Mouse (Mus musculus): ENCODE data around the gene Traip. TPM values are rescaled to one million over a fixed set of nuclear protein-coding genes. Genes with fewer than 3 reads are reported as not detected.
A peak's percentile ranks its signal among the peaks of the same experiment; 100 is the strongest.

Traip gene
- polyA plus RNA-seq, 1 experiment from 2014 or later: 32.3 TPM

- H3K4me2 ChIP-seq: no peak overlapping the region
- H3K9me3 ChIP-seq: no peaks in the 10 kb centered on the region
- 0 out of 2 replicates have a peak, but pooled peaks cover 4% of the 10 kb centered on the region for H3K27me3 ChIP-seq
- no peak overlapping the region for H3K27ac ChIP-seq
- no peak overlapping the region for H3K9ac ChIP-seq
- 46% methylated on average over 13 of the region's 13 CpGs for WGBS
- H3K4me1 ChIP-seq: peaks cover 9% of the 10 kb centered on the region
- H3K4me3 ChIP-seq (replicated peaks): no peak overlapping the region
- no peaks in the 10 kb centered on the region for H3K36me3 ChIP-seq (replicated peaks)
- ATAC-seq (ENCODE audit: low FRiP score): no peak
Measured at GRCm38 (mm10) chr9:107917895-107918608, 31.9 kb upstream of the Traip start.

- Histone ChIP-seq H3K9ac (no peak overlapping the region), H3K9me3 (no peaks in the 10 kb centered on the region), H3K27me3 (0 out of 2 replicates have a peak, but pooled peaks cover 4% of the 10 kb centered on the region), H3K36me3 (replicated peaks) (no peaks in the 10 kb centered on the region), H3K4me3 (replicated peaks) (no peak overlapping the region), H3K27ac (no peak overlapping the region), H3K4me1 (peaks cover 11% of the 10 kb centered on the region), H3K4me2 (no peak overlapping the region)
- no peak for ATAC-seq (ENCODE audit: low FRiP score)
- 89% methylated on average over 6 of the region's 6 CpGs for WGBS
Measured at GRCm38 (mm10) chr9:107918884-107919283, 31.1 kb upstream of the Traip start.

- H3K4me1 ChIP-seq: peaks cover 17% of the 10 kb centered on the region
- no peak overlapping the region for H3K9ac ChIP-seq
- no peaks in the 10 kb centered on the region for H3K9me3 ChIP-seq
- ATAC-seq (ENCODE audit: low FRiP score): no peak
- H3K27me3 ChIP-seq: 0 out of 2 replicates have a peak, but pooled peaks cover 3% of the 10 kb centered on the region
- no peak overlapping the region for H3K4me3 ChIP-seq (replicated peaks)
- H3K27ac ChIP-seq: no peak overlapping the region
- no peaks in the 10 kb centered on the region for H3K36me3 ChIP-seq (replicated peaks)
- no peak overlapping the region for H3K4me2 ChIP-seq
- 87% methylated on average over 5 of the region's 5 CpGs for WGBS
Measured at GRCm38 (mm10) chr9:107919441-107919840, 30.5 kb upstream of the Traip start.

- Histone ChIP-seq H3K4me2 (no peak overlapping the region), H3K27ac (no peak overlapping the region), H3K4me3 (replicated peaks) (no peak overlapping the region), H3K9me3 (no peaks in the 10 kb centered on the region), H3K27me3 (no peaks in the 10 kb centered on the region), H3K36me3 (replicated peaks) (no peaks in the 10 kb centered on the region), H3K9ac (no peak overlapping the region), H3K4me1 (peaks cover 24% of the 10 kb centered on the region)
- 33% methylated on average over 7 of the region's 7 CpGs for WGBS
- no peak for ATAC-seq (ENCODE audit: low FRiP score)
Measured at GRCm38 (mm10) chr9:107923021-107923420, 26.9 kb upstream of the Traip start.

GRCm38 (mm10) chr9:107923956-107924355 is 26.0 kb upstream of the Traip start:
- H3K27me3 ChIP-seq: no peaks in the 10 kb centered on the region
- H3K4me1 ChIP-seq: peaks cover 20% of the 10 kb centered on the region
- no peak overlapping the region for H3K27ac ChIP-seq
- H3K9me3 ChIP-seq: no peaks in the 10 kb centered on the region
- ATAC-seq (ENCODE audit: low FRiP score): no peak
- WGBS: 53% methylated on average over 6 of the region's 6 CpGs
- no peak overlapping the region for H3K9ac ChIP-seq
- no peak overlapping the region for H3K4me2 ChIP-seq
- H3K4me3 ChIP-seq (replicated peaks): no peak overlapping the region
- H3K36me3 ChIP-seq (replicated peaks): no peaks in the 10 kb centered on the region

- no peak overlapping the region for H3K27ac ChIP-seq
- peaks cover 20% of the 10 kb centered on the region for H3K4me1 ChIP-seq
- H3K9ac ChIP-seq: no peak overlapping the region
- 24% methylated on average over 3 of the region's 3 CpGs for WGBS
- H3K27me3 ChIP-seq: no peaks in the 10 kb centered on the region
- H3K9me3 ChIP-seq: no peaks in the 10 kb centered on the region
- H3K36me3 ChIP-seq (replicated peaks): no peaks in the 10 kb centered on the region
- no peak overlapping the region for H3K4me3 ChIP-seq (replicated peaks)
- no peak overlapping the region for H3K4me2 ChIP-seq
- no peak; the same call in 1 of the 2 replicates for ATAC-seq (ENCODE audit: low FRiP score)
Measured at GRCm38 (mm10) chr9:107925251-107925650, 24.7 kb upstream of the Traip start.

- no peak overlapping the region for H3K27ac ChIP-seq
- H3K27me3 ChIP-seq: no peaks in the 10 kb centered on the region
- no peak overlapping the region for H3K4me2 ChIP-seq
- H3K36me3 ChIP-seq (replicated peaks): no peaks in the 10 kb centered on the region
- no peak for ATAC-seq (ENCODE audit: low FRiP score)
- WGBS: 58% methylated on average over 9 of the region's 9 CpGs
- no peak overlapping the region for H3K4me3 ChIP-seq (replicated peaks)
- peaks cover 20% of the 10 kb centered on the region for H3K4me1 ChIP-seq
- no peak overlapping the region for H3K9ac ChIP-seq
- H3K9me3 ChIP-seq: no peaks in the 10 kb centered on the region
Measured at GRCm38 (mm10) chr9:107926920-107927420, 23.0 kb upstream of the Traip start.

- peaks cover 26% of the 10 kb centered on the region for H3K4me1 ChIP-seq
- H3K27me3 ChIP-seq: no peaks in the 10 kb centered on the region
- no peak overlapping the region for H3K27ac ChIP-seq
- H3K9ac ChIP-seq: no peak overlapping the region
- no peak for ATAC-seq (ENCODE audit: low FRiP score)
- WGBS: 85% methylated on average over 5 of the region's 5 CpGs
- no peak overlapping the region for H3K4me3 ChIP-seq (replicated peaks)
- no peaks in the 10 kb centered on the region for H3K36me3 ChIP-seq (replicated peaks)
- no peaks in the 10 kb centered on the region for H3K9me3 ChIP-seq
- no peak overlapping the region for H3K4me2 ChIP-seq
Measured at GRCm38 (mm10) chr9:107927749-107928148, 22.2 kb upstream of the Traip start.

GRCm38 (mm10) chr9:107928169-107928568 is 21.8 kb upstream of the Traip start, which contains the start of gene Actl11:
TSS of gene Actl11 (plus strand) at chr9:107928469.
- Histone ChIP-seq H3K9ac (no peak within 1 kb of the TSS), H3K27me3 (no peaks in the 10 kb centered on the region), H3K4me2 (no peak within 1 kb of the TSS), H3K9me3 (no peaks in the 10 kb centered on the region), H3K36me3 (replicated peaks) (no peaks in the 10 kb centered on the region), H3K4me3 (replicated peaks) (no peak within 1 kb of the TSS), H3K4me1 (peaks cover 26% of the 10 kb centered on the region), H3K27ac (no peak within 1 kb of the TSS)
- WGBS: 80% methylated on average over 3 of the region's 3 CpGs
- ATAC-seq (ENCODE audit: low FRiP score): no peak

GRCm38 (mm10) chr9:107932221-107932620 is 17.7 kb upstream of the Traip start:
- WGBS: 67% methylated on average over 4 of the region's 4 CpGs
- Histone ChIP-seq H3K27ac (no peak overlapping the region), H3K4me1 (peaks cover 25% of the 10 kb centered on the region), H3K9me3 (no peaks in the 10 kb centered on the region), H3K4me2 (no peak overlapping the region), H3K9ac (no peak overlapping the region), H3K4me3 (replicated peaks) (no peak overlapping the region), H3K36me3 (replicated peaks) (no peaks in the 10 kb centered on the region), H3K27me3 (peaks cover 15% of the 10 kb centered on the region; the same call in 1 of the 2 replicates)
- ATAC-seq (ENCODE audit: low FRiP score): no peak

GRCm38 (mm10) chr9:107934146-107934545 is 15.8 kb upstream of the Traip start:
- no peaks in the 10 kb centered on the region for H3K9me3 ChIP-seq
- no peak overlapping the region for H3K4me3 ChIP-seq (replicated peaks)
- peaks cover 15% of the 10 kb centered on the region; the same call in 1 of the 2 replicates for H3K27me3 ChIP-seq
- H3K9ac ChIP-seq: no peak overlapping the region
- no peak for ATAC-seq (ENCODE audit: low FRiP score)
- 92% methylated on average over 11 of the region's 11 CpGs for WGBS
- H3K4me1 ChIP-seq: peaks cover 37% of the 10 kb centered on the region
- no peaks in the 10 kb centered on the region for H3K36me3 ChIP-seq (replicated peaks)
- no peak overlapping the region for H3K4me2 ChIP-seq
- H3K27ac ChIP-seq: no peak overlapping the region

GRCm38 (mm10) chr9:107935374-107935773 is 14.6 kb upstream of the Traip start, which contains the start of gene Camkv:
TSS of gene Camkv (plus strand) at chr9:107935674.
- H3K4me2 ChIP-seq: peak within 1 kb of the TSS; percentile 81
- peak; percentile 12; the same call in 1 of the 2 replicates for ATAC-seq (ENCODE audit: low FRiP score)
- H3K27ac ChIP-seq: no peak within 1 kb of the TSS
- peak within 1 kb of the TSS; percentile 66 for H3K9ac ChIP-seq
- peaks cover 37% of the 10 kb centered on the region for H3K4me1 ChIP-seq
- peak within 1 kb of the TSS; percentile 46 for H3K4me3 ChIP-seq (replicated peaks)
- H3K9me3 ChIP-seq: no peaks in the 10 kb centered on the region
- WGBS: 5% methylated on average over 3 of the region's 3 CpGs
- H3K27me3 ChIP-seq: peaks cover 15% of the 10 kb centered on the region; the same call in 1 of the 2 replicates
- H3K36me3 ChIP-seq (replicated peaks): no peaks in the 10 kb centered on the region

Measured in forebrain, embryonic 12.5 days (tissue).